Mouse (Mus musculus) liver, embryonic 14.5 days (tissue): ENCODE results near the gene Oas2. TPM values are rescaled to one million over a fixed set of nuclear protein-coding genes. Genes with fewer than 3 reads are reported as not detected.

Experiments
- ATAC-seq: fragments of 200-750 bp; cut with Nextera tagmentation; 2 replicates; pipeline ENCODE4 v1.8.0; 2017; ENCODE audit warnings: moderate number of reproducible peaks, mild to moderate bottlenecking, moderate library complexity; ENCODE audit not compliant: insufficient read depth
- DNase-seq, 3 experiments: peaks; one replicate each; pipeline ENCODE4 v3.0.0-alpha.2; 2012 to 2013; ENCODE audit warnings: low read depth in 3 of 3, low spot score in 3 of 3
- H3K27ac ChIP-seq: fragments of 300-500 bp; sonication (generic); 2 replicates; pipeline ENCODE4 v1.5.1; 2014; ENCODE audit warnings: moderate library complexity, mild to moderate bottlenecking, control low read depth, inconsistent platforms
- H3K27me3 ChIP-seq: fragments of 300-500 bp; sonication (generic); 2 replicates; pipeline ENCODE4 v1.6.1; 2014; ENCODE audit warnings: mild to moderate bottlenecking, low read length, moderate library complexity; ENCODE audit not compliant: control insufficient read depth, insufficient read depth
- H3K36me3 ChIP-seq: fragments of 300-500 bp; sonication (generic); replicated peaks from 2 replicates; pipeline ENCODE4 v1.6.1; 2014; ENCODE audit warnings: low read depth; ENCODE audit not compliant: control insufficient read depth, insufficient read depth
- H3K4me1 ChIP-seq, 2 experiments: fragments of 200-500 bp in 1 of 2; fragments of 300-500 bp in 1 of 2; sonication (generic) in 1 of 2; replicated peaks; 2 replicates each; pipeline ENCODE4 v1.6.1; 2012 to 2014; ENCODE audit warnings: antibody characterized with exemption in 1 of 2, inconsistent platforms in 1 of 2, low read length in 1 of 2; ENCODE audit not compliant: control insufficient read depth in 2 of 2, insufficient read depth in 2 of 2
- H3K4me2 ChIP-seq: fragments of 300-500 bp; sonication (generic); 2 replicates; pipeline ENCODE4 v1.6.1; 2014; ENCODE audit warnings: low read depth, mild to moderate bottlenecking, control low read depth, moderate library complexity
- H3K4me3 ChIP-seq, 2 experiments: fragments of 200-500 bp in 1 of 2; fragments of 300-500 bp in 1 of 2; sonication (generic) in 1 of 2; 2 replicates each; pipeline ENCODE4 v1.5.1; 2012 to 2014; ENCODE audit warnings: low read depth in 2 of 2, low read length in 2 of 2, mild to moderate bottlenecking in 2 of 2, control low read depth in 1 of 2, inconsistent platforms in 1 of 2, moderate library complexity in 1 of 2; ENCODE audit not compliant: insufficient read depth in 1 of 2
- H3K9ac ChIP-seq: fragments of 300-500 bp; sonication (generic); replicated peaks from 2 replicates; pipeline ENCODE4 v1.6.1; 2014; ENCODE audit warnings: mild to moderate bottlenecking, control low read depth, moderate library complexity
- H3K9me3 ChIP-seq: fragments of 300-500 bp; sonication (generic); 2 replicates; pipeline ENCODE4 v1.6.1; 2016; ENCODE audit warnings: low read length, mixed read lengths; ENCODE audit not compliant: control insufficient read depth
- CTCF ChIP-seq: IDR thresholded peaks from 2 replicates; pipeline ENCODE4 v1.5.1; 2016; ENCODE audit warnings: antibody characterized with exemption, low read depth, control low read depth
- EP300 ChIP-seq: IDR thresholded peaks from 2 replicates; pipeline ENCODE4 v1.6.1; 2016; ENCODE audit warnings: antibody characterized with exemption, low read depth
- WGBS: fragments of 180-500 bp; shearing (Covaris S2); extraction: QIAGEN DNeasy Blood & Tissue Kit; methylation state at CpG from one replicate; pipeline ENCODE4 v1.1.7; 2014; ENCODE audit not compliant: insufficient replicate concordance; 5-methylcytosine and 5-hydroxymethylcytosine counted together
- polyA plus RNA-seq, 2 experiments: library from polyadenylated mRNA; depleted of rRNA in 1 of 2; stranded (reverse) in 1 of 2; unstranded in 1 of 2; fragments of >200 nt; fragmentation: Nextera tagmentation in 1 of 2; extraction: Ambion mirVana in 1 of 2; gene quantifications; 2 replicates each; pipeline versions ENCODE4 v1.2.1 to v1.2.3; 2012 to 2014

Oas2 gene
- polyA plus RNA-seq, 2 experiments, result 0.47 to 1.1 TPM

DNA sequence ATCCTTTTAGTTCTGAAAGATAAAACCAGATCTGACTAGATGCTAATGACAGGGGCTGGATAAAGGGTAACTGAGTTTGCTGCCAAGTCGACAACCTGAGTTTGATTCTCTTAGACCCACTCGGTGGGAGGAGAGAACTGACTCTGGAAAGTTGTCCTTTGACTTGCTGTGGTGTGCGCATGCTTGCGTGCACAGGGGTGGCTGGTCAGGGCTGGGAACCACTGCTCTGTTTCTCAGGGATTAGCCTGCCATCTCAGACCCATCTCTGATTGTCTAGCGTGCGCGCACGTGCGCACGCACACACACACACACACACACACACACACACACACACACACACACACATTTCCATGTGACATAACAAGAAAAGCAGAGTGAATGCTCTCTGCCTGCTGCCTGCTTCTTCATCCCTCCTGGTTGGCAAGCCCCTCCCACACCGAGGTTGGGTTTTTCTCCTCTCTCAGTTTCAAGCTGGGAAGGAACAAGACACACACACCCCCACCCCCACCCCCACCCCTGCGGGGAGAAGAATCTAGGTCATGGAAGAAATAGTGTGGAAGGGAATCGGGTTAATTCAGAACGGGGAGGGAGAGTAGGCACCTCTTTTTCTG lies 15.2 kb downstream of the Oas2 start:
- Histone ChIP-seq H3K27ac (no peak overlapping the region), H3K4me3 (no peak overlapping the region), H3K27me3 (no peaks in the 10 kb centered on the region), H3K9ac (no peak overlapping the region), H3K4me2 (no peak overlapping the region), H3K9me3 (no peaks in the 10 kb centered on the region), H3K4me1 (no peaks in the 10 kb centered on the region), H3K36me3 (no peaks in the 10 kb centered on the region)
- DNase-seq (no peak), ATAC-seq (no peak)
- WGBS, result 56% methylated on average over 14 of the region's 14 CpGs
- TF ChIP-seq CTCF (no peak), EP300 (no peak)

- Histone ChIP-seq H3K4me1 (no peaks in the 10 kb centered on the region), H3K4me3 (no peak overlapping the region), H3K9me3 (no peaks in the 10 kb centered on the region), H3K36me3 (no peaks in the 10 kb centered on the region), H3K9ac (no peak overlapping the region), H3K27me3 (no peaks in the 10 kb centered on the region), H3K4me2 (no peak overlapping the region), H3K27ac (no peak overlapping the region)
- WGBS, result 84% methylated on average over 3 of the region's 3 CpGs
- no peak for DNase-seq
- TF ChIP-seq EP300, result no peak
- TF ChIP-seq CTCF, result no peak
- no peak for ATAC-seq
Observed at GRCm38 (mm10) chr5:120733696-120734095, 16.0 kb downstream of the Oas2 start.

- 73% methylated on average over 1 of the region's 1 CpGs for WGBS
- DNase-seq, result no peak
- TF ChIP-seq EP300 (no peak), CTCF (no peak)
Observed at GRCm38 (mm10) chr5:120732740-120733139, 16.9 kb downstream of the Oas2 start.

DNA sequence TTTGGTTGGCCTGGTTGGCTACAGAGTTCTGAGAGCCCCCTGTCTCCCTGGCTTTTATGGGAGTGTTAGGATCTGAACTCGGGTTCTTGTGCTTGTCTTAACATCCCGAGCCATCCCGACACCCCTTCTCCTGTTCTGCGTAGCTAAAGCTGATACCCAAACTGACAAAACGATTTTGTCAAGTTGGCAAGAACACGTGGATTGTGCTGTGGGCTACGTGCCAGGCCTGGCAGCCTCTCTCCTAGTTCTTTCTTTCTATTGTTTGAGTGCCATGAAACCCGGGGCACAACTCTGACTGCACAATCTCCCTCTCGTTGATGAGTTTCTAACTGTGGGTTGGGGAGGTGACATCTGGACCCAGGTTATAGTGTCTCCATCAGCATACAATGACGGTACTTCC lies 20.3 kb downstream of the Oas2 start:
- Histone ChIP-seq H3K4me2 (no peak overlapping the region), H3K27me3 (no peaks in the 10 kb centered on the region), H3K4me1 (no peaks in the 10 kb centered on the region), H3K9ac (no peak overlapping the region), H3K4me3 (no peak overlapping the region), H3K9me3 (no peaks in the 10 kb centered on the region), H3K36me3 (no peaks in the 10 kb centered on the region), H3K27ac (no peak overlapping the region)
- WGBS, result 53% methylated on average over 10 of the region's 10 CpGs
- no peak for ATAC-seq
- no peak for DNase-seq
- TF ChIP-seq EP300 (no peak), CTCF (no peak)

More at GRCm38 (mm10) chr5:120732740-120733139, 16.9 kb downstream of the Oas2 start:
- no peak overlapping the region for H3K4me2 ChIP-seq
- H3K4me1 ChIP-seq, result no peaks in the 10 kb centered on the region
- no peaks in the 10 kb centered on the region for H3K36me3 ChIP-seq
- no peaks in the 10 kb centered on the region for H3K9me3 ChIP-seq
- no peak overlapping the region for H3K9ac ChIP-seq
- no peak overlapping the region for H3K4me3 ChIP-seq
- H3K27ac ChIP-seq, result no peak overlapping the region
- ATAC-seq, result no peak
- H3K27me3 ChIP-seq, result no peaks in the 10 kb centered on the region

GRCm38 (mm10) chr5:120725811-120726455 lies 23.7 kb downstream of the Oas2 start:
- Histone ChIP-seq H3K36me3 (no peaks in the 10 kb centered on the region), H3K4me2 (no peak overlapping the region), H3K4me1 (no peaks in the 10 kb centered on the region), H3K27ac (no peak overlapping the region), H3K27me3 (no peaks in the 10 kb centered on the region), H3K4me3 (no peak overlapping the region), H3K9ac (no peak overlapping the region), H3K9me3 (no peaks in the 10 kb centered on the region)
- no peak for TF ChIP-seq CTCF
- no peak for TF ChIP-seq EP300
- no peak for ATAC-seq
- DNase-seq, result no peak
- WGBS, result 46% methylated on average over 12 of the region's 12 CpGs
